Mouse (Mus musculus): ENCODE measurements around the gene Zbtb46.

DNA sequence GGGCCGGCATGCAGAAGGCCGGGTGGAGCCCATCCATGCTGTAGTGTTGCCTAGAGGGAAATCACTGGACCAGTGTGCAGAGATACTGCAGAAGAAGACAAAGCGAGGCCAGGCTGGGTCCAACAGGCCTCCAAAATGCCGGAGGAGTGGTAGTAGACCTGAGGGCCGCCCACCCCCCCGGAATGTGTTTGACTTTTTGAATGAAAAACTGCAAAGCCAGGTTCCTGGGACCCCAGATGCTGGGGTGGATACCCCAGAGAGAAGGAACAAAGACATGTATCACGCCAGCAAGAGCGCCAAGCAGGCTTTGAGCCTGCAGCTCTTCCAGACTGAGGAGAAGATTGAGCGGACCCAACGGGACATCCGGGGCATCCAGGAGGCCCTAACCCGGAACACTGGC is 79.4 kb downstream of the Zbtb46 start, which contains the start of gene Lime1:
- TF ChIP-seq CTCF (IDR thresholded peaks at IDR 0.05; ENCODE audit: low read depth, low read length) (no peak), POLR2A (IDR thresholded peaks at IDR 0.05; ENCODE audit: borderline replicate concordance, low read depth, low read length) (no peak)
